Mouse (Mus musculus) cerebellum, postnatal 4 days (tissue): ENCODE data around the gene Gm10401.
"Not testable (repeated sequence)": the region's sequence is repeated elsewhere in the genome, so short reads cannot be mapped to it uniquely, and the experiment has no call there.

Experiments used
- DNase-seq, 2 experiments: peaks; one replicate each; pipeline ENCODE4 v3.0.0; 2022; ENCODE audit warnings: low spot score in 2 of 2, mixed read lengths in 1 of 2

Gm10401 gene

DNA sequence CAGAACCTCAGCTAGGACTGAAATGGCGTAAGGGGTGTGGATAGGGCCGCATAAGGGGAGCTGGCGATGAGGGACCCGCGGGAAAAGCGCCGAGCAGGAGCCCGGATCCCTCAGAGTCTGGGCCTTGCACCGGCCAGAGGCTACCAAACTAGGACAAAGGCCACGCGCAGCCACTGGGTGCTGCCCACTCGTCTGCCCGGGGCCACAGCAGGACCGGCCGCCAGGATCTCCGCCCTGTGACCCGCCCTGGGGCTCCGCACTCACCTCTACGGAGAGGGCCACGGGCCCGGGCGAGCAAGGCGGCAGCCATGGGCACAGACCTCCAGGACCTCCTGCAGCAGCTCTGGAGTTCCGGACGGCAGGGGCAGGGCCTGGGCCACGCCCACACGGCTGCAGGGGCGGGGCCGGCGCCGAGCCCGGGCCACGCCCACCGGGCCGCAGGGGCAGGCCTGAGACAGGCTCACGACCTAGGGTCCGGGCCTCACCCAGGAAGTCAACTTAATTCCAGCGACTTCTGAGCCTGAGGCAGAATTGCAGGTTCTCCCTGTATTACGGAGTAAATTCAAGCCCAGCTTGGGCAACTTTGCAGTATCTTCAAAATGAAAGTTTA is 21.0 kb upstream of the Gm10401 start, which contains the start of gene Acads:
Acads (minus strand) TSS at position 386 of the 610 bp plus-strand sequence.
- peak in 1 of 2 experiments; percentile 71 for DNase-seq

DNA sequence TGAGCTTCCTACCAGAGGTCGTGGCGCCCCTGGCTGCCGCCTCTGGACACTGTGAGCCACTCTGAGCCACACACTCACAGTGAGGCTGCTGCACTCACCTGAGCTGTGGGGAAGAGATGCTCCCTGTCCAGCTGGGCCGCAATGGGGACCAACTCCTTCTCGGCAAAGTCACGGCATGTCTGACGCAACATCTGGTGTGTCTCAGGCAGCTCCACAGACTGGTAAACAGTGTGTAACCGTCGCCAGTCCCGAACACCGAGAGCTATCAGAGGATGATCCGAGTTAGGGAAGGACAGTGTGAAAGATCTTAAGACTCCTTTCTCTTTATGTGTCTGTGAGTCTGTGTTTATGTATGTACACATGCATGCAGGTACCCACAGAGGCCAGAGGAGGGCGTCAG is 19.4 kb upstream of the Gm10401 start:
- DNase-seq = no peak

DNA sequence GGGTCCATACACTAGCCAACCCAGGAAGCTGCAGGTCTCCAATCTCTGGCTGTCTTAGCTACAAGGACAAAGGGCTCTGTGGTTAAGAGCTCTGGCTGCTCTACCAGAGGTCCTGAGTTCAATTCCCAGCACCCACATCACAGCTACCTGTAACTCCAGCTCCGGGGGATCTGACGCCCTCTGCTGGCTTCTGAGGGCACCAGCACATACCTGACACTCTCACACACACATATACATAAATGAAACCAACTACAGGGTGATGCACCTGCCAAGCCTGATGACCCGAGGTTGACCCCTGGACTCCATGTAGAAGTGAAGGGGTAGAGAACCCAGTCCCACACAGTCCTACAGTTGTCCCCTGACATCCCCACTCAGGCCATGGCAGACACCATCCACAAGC is 18.3 kb upstream of the Gm10401 start:
- no peak for DNase-seq

DNA sequence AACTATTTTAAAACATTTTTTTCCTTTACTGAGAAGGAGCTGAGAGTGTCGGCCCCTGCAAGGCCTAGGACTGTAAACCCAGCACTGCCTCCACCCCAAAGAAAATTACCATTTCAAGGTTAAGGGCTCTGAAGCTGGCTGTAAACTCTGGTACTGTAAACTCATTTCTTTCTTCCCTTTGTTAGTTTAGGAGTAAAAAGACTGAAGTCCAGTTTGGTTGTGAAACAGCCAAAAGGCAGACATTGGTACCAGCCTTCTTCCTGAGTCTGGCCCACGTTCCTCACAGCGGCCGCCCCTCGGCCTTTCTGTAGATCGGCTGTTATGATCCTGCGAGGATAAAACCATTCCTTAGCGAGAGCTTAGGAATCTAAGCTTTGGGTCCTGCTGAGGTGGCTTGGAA is 16.4 kb upstream of the Gm10401 start:
- DNase-seq = no peak

DNA sequence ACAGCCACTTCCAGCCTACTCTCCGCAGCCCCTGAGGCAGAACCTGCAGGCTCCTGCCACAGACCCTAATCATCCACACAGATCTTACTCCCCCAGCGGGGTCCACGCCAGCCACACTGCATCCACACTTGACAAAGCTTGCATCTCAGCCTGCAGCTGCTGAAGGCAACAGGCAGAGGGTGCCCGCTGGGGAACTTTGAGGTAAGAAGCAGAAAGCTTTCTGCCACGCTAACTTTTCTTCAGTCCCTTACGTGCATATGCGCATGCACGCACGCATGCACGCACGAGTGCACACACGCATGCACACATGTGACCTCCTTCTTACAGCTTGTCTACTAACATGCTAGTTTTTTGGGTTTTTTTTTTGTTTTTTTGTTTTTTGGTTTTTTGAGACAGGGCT is 15.1 kb upstream of the Gm10401 start:
- no peak for DNase-seq

DNA sequence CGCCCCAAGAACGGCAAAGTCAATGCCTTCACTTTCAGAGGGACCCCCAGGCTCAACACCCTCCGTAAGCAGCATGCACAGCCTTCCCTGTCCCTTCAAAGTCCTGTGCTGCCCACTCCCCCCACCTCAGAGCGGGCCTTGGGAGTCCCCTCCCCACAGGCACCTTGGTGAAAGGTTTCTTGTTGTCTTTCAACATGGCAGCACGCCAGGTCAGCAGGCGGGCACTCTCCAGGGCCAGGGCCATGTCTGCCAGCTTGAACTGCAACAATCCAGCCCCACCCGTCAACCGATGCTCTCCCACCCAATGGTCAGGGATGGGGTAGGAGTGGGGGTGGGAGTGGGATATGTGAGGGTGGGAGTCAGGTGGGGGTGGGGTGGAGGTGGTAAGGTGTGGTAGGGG is 13.1 kb upstream of the Gm10401 start:
- DNase-seq = no peak

DNA sequence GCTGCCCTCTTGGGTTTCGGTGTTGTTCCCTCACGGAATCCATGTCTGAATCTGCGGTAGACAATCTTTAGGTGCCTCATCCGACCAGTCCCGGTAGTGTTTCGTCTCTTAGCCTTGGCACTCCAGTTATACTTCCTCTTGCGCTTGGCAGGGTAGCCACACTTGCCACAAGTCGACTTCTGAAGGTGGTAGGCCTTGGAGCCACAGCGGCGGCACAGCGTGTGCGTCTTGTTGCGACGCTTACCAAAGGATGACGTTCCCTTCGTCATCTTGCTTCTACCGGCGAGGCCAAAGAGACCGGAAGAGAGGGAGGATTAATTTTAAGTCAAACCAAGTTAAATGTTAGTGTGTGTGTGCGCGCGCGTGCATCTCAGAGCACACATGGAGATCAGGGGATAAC is 5.2 kb upstream of the Gm10401 start:
- not testable (repeated sequence) for DNase-seq

DNA sequence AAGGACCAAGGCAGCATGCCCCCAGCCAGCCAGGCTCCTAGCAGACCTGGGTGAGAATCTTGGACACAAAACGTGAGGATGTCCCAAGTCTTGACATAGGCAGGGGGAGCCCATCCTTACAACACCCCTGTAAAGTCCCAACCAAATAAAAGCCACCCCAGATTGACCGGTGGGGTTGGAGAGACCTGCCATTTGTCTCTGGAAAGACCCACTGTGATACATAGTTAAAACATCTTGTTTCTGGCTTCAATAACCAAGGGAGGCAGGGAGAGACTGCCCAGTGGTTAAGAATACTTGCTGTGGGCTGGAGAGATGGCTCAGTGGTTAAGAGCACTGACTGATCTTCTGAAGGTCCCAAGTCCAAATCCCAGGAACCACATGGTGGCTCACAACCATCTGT is 4.1 kb upstream of the Gm10401 start:
- no peak for DNase-seq

DNA sequence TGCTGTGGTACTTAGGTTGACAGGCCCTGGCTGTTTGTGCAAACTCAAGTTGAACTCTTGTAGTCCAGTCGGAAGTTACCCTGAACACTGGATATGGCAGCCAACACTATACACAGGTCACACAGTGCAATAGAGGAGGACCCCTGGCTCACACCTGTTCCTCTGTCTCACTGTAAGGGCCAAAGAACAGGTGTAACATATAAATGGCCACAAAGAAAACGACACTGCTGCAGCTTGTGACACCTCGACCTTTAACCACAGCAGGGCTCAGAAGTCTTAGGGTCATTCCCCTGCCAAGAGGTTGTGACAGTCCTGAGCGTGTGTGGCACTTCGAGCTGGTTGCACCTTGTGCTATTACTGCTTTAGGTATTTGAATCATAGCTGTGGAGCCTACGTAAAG is 2.4 kb upstream of the Gm10401 start:
- DNase-seq = no peak

DNA sequence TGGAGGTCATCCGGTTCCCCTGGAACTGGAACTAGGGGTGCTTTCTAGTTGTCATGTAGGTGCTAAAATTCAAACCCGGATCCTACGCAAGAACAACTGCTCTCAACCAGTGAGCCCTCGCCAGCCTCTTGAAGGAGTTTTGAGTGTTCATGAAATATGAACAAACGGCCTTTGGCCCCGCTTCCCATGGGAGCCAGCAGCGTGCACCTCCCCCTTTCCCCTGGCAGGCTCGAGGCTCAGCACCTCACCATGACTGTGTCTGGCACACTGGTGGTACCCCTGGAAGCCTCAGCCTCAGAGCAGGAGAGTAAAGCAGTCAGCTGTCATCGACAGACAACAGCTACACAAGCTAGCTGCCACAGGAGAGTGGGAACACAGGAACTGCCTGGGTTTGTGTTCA is 1.9 kb upstream of the Gm10401 start:
- DNase-seq = no peak

DNA sequence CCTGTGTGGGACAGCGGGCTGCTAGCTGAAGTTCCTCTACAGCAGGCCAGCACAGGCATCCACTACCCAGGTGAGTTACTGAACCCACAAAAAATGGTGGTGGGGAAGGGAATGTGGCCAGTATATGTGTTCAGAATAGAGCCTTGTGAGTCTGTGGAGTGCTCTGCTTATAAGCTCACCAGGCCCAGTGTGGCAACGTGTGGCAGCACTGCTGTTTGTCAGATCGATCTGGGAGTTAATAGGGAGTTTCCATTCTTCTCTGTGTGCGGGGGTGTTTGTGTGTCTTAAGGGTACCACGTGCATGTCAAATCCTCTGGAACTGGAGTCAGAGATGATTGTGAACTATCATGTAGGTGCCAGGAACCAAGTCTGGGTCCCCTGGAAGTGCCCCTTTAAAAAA is 1.4 kb upstream of the Gm10401 start:
- no peak for DNase-seq

DNA sequence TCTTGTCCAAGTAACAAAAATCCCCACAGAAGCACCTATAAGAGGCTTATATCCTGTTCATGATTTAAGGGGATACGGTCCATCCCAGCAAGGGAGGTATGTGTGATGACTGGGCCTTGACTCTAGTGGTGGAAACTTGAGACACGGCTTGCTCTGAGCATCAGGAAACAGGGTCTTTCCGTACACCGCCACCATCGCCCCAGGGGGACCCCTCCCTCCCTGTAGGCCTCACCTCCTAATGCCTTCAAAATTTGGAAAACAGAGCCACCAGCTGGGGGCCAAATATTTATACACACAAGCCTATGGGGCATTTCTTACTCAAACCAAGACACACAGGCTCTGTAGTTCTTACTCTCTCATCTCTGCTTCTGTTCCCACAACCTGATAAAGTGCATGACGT is 6.3 kb downstream of the Gm10401 start:
- DNase-seq = no peak

DNA sequence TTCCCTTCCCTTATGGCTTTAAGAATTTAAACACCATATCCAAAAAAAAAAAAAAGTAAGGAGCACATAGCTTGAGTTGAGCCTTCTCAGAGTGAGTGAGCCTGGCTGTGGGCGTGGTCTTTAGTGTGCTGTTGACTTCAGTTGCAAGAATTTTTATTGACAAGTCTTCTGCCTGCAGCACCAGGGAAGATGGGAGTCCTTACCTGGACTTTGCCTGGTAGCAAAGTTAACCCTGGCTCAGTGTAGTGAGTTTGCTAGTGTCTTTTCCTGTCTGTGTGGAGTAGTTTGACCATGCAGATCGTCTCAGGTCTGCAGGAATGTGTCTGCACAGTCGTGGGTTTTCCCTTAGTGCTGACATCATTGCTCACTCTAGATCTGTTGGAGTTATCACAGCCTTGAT is 7.1 kb downstream of the Gm10401 start:
- no peak for DNase-seq

DNA sequence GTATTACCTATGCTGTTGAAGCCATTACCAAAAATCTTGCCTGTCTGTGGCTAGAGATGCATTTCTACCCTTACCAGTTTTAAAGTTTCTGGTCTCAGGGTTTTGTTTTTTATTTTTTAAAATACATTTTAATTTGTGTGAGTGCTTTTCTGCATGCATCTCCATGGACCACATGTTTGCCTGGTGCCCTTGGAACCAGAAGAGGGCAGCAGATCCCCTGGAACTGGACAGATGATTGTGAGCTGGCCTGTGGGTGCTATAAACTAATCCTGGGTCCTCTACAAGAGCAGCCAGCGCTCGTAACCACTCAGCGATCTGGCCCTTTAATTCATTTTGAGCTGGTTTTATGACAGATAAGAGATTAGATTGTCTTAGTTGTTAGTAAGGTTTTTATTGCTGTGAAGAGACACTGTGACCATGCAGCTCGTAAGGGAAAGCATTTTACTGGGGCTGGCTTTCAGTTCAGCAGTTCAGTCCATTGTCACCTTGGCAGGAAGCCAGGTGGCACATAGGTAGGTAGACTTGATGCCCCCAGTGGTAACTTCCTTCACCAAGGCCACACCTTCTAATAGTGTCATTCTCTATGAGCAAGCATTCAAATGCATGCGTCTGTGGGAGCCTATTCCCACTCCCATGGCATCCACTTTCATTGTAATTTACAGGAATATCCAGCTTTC is 8.4 kb downstream of the Gm10401 start:
- no peak for DNase-seq

DNA sequence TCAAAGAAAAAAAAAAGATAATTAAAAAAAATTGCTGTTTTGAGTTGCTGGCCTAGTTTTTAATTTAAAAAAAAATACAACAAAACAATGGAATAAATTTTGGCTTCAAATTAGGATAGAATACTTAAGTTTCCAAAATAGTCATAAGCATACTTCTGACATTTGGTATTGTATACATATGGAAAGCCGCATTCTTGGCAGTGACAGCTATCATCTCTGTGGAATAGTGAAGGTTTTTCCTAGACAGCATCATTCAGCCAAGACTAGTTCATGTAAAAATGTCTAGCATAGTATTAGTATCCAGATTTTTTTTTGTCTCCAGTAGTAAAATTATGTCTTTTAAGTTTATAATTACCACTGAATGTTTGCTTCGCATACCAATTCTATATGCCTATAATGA is 12.4 kb downstream of the Gm10401 start:
- no peak for DNase-seq

DNA sequence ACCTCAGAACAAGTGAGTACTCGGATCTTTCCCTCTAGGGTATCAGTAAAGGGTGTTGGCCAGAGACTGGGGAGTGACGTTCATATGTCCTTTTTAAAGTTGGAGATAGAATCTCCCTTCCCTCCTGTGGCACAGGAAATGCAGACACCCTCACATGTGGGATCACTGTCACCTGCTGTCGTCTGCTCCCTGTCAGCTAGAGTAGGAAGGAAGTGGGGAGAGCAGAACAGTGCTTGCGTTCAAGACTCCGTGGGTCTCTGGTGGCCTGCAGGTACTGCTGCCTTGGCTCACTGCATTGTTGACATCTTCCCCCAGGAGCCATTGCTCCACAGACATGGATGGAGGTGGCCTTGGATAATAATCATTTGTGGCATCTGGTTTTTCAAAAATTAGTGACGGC is 14.6 kb downstream of the Gm10401 start:
- DNase-seq = no peak

DNA sequence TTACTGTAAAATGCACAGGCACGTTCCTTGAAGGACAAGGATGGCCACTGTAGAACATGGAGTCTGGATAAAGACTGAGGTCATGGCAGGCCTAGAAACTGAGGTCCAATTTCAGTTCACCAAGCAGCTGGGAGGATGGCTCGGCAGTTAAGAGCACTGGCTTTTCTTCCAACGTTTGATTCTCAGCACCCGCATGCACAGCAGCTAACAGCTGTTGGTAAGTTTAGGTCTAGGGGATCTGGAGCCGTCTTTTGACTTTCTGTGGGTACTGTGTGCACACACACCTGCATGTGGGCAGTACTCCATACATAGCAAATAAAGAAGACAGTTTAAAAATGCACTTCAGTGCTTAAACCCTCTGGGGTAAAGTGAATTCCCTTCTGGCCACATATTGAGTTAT is 16.5 kb downstream of the Gm10401 start:
- no peak for DNase-seq

DNA sequence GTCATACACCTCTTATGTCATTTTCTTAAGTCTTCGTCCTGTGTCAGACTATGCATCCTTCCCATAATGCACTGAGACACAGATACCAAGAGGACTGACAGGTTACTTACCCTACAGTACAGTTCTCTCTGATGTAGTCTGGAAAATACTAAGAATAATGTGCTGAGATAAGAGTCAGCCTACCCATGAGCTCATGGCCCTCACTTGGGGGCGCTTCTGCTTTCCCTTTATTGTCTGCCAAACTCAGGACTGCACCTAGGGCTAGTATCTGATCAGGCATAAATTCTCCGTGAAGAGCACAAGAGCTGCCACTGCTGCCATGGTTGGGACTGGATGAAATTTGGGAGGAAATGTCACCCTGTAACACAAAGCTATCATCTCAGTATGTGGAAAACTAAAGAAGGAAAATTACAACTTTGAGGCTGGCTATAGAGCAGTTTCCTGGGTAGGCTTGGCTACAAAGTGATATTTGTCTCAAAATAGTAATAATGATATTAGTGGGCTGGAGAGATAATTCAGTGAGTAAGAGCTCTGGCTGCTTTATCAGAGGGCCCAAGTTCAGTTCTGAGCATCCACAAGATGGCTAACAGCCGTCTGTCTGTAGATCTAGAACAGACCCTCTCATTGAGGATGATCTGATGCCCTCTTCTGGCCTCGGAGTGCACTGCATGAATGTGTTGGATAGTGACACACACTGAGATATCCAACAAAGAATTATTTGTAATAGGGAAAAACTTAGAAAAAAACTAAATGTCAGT is 21.8 kb downstream of the Gm10401 start:
- DNase-seq = peak; percentile 39 to 74

DNA sequence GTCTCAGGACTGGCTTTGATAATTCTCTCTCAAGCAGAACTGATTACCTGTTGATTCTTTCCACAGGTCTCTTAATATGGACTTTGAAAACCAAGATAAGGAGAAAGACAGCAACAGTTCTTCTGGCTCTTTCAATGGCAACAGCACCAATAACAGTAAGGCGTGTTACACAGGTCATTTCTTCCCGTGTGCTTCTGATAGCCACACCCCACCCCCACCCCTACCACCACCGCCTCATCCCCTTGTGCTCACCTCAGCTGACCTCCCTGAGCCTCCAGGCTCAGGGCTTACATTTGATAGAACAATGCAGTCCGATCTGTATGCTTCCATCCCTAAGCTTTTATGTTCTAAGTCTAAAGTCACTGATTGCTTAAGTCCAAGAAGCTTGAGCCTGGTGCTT is 23.3 kb downstream of the Gm10401 start:
- no peak for DNase-seq

DNA sequence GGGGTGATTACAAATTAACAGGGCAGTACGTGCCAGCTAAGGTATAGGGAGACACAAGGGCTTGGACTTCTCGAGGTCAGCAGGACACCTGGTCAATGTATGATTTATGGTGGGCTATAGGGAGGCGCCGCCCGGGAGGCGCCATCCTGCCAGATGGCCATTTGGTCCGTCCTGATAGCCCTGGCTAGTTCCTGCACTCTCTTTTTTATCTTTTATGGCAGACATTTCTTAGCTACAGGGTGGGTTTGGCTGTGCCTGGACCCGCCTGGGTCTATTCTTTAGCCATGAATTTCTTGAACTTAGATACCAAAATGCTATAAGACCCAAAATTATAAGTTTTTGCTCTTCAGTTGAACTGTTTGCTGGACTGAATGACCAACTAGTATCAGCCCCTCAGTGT is 24.8 kb downstream of the Gm10401 start:
- DNase-seq = not testable (repeated sequence)

DNA sequence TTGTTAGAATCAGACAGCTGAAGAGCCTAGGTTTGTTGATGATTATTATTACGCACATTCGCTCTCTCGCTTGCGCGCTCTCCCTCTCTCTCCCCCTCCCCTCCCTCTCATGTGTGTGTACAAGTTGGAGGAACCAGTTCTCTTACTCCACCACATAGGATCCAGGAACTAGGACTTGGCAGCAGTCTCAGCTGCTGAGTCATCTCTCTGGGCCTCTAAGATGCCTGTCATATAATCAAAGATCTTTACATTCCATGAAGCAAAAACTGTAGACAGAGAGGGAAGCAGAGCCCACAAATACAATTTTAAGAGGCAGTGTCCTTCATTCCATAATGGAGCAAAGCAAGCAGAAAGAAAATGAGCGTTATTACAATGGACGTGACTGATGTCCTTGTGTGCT is 26.0 kb downstream of the Gm10401 start:
- DNase-seq = no peak

DNA sequence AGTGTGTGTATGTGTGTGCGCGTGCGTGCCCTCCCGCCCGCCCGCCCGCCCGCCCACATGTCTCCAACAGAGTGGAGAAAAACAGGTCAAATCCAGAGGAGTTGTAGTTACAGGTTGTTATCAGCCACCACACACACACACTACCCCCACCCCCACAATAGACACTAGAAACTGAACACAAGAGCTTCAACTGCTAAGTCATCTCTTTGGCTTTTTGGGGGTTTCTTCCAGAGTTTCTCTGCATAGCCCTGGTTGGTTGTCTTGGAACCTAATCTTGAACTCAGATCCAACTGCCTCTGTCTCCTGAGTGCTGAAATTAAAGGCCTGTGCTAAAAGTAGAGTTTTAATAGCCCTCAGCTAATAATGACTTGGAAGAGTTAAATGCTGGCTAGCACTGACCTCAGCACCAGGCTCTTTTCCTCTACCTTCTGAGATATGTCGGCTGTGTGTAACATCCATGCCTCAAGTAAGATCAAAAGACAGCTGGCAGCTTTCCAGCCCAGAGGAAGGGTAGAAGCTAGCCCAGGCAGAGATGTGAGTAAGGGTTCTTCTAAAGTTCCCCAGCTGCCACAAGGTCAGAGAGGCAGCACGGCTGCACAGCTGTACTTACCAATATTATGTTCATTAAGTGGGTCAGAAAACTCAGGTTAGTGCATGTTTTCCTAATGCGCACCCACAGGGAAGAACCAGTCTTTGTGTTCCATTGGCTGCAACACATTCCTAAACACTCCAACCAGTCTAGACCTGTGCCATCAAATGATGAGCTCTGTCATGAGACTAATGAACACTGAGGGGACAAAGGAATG is 26.8 kb downstream of the Gm10401 start:
- no peak for DNase-seq
